Mouse (Mus musculus) frontal cortex, postnatal 10 days (tissue): ENCODE data around the gene Hadhb.
"Not testable (repeated sequence)": the region's sequence is repeated elsewhere in the genome, so short reads cannot be mapped to it uniquely, and the experiment has no call there.

Experiments
- DNase-seq, 2 experiments: peaks; one replicate each; pipeline ENCODE4 v3.0.0; 2022; ENCODE audit warnings: low spot score in 2 of 2, mixed read lengths in 1 of 2

Hadhb gene

DNA sequence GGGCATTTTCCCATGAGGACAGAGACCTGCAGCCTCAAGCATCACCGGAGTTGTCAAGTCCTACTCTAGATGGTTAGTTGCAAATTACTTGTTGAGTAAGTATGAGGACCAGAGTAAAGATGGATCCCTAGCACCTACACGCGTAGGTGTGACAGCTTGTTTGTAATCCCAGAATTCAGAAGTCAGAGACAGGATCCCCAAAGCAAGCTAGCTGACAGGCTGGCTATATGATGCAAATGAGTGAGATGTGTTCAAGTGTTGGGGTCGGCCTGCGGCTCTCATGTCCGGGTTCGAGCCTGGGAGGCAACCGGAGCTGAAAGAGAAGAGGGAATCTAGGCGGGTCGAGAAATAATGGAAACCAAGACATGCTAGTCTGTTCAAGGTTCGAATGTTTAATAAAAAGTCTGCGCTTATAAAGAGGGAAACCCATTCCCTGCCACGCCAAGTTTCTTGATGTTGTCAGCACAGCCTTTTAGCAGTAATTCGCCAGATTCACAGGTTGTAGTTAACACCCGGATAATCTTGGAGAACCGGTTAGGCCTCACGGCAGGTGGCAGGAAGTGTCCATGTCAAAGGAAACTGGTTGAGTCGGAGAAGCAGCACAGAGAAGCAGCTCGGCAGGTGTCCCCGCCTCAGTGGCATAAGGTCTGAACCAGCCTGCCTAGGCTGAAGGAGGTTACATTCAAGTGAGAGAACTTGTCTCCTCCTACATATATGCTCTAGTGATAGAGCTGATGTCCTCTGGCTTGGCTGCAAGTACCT lies 18.1 kb downstream of the Hadhb start:
- no peak for DNase-seq

DNA sequence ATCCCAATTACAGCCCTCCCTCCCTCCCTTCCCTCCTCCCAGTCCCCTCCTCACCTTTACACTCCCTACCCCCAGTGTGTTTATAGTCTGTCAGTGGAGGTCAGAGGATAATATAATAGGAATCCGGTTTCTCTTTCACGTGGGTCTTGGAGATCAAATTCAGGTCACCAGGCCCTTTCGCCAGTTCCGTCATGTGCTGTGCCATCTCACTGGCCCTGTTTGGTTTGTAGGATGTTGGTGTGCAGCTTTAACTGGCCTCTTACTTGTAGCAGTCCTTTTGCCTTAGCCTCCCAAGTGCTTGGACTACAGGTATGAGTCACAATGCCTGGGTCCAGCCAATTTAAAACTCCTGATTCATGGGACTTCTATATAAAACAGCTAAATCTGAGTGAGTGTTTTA lies 20.8 kb downstream of the Hadhb start:
- no peak for DNase-seq

DNA sequence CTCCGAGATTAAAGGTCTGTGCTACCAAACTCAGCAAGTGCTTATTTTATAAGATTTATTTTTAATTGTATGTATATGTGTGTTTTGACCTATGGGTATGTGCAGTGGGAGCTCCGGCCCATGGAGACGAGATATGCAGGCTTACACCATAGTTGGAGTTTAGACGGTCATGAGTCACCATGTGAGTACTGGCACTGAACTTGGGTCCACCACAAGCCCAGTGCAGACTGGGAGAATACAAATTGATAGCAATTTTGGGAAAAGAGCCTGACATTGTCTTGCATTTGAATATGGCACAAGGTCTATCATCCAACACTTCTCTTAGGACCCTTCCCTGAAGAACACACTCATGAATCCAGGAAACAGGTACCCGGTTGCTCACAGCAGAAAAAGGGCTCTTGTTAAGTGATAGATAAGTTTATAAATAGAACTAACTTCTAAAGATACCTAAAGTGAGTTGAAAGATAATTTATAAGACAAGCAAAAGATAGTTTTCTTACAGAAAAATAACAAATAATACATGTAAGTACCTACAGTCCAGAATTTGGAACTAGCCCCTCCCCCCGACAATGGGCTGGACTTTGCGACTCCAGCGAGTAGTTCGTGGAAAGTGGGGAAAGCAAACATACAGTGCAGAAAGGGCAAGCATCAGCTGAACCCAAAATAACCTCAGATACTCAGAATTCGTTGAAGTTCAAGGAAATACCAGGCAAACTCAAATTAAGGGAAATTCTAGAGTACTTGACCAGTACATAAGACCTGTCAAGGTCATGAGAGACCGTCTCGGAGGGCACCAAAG lies 32.8 kb downstream of the Hadhb start:
- no peak for DNase-seq

DNA sequence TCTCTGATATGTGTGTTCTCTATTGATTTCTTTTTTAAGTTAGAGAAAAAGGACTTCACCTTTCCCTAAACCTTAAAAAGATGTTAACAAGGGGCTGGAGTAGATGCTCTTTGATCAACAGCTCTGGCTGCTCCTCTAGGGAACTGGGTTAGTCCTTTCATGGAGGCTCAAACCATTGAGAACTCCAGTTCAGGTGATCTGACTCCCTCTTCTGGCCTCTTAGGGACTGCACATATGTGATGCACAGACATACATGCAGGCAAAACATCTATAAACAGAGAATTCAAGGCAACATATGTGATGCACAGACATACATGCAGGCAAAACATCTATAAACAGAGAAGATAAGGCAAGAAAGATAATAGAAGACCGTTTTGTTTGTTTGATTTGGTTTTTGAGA lies 37.4 kb downstream of the Hadhb start:
- no peak for DNase-seq

DNA sequence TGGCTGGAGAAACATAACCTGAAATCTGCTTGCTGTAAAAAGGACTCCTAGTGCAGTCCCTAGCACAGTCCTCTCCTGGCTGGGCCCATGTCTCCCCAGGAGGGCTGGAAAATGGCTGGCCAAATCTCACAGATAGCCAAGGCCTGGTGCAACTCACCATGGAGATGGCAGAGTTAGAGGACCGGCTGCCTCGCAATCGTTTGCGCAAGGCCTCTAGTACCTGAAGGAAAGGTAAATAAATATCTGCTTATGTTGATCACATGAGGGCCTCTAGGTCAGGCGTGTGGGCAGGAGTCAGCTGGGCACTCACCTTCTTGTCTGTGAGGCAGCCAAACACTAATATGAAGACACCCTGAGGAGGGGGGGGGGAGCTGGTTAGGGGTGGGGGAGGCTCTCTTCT lies 40.3 kb downstream of the Hadhb start:
- DNase-seq, result no peak

DNA sequence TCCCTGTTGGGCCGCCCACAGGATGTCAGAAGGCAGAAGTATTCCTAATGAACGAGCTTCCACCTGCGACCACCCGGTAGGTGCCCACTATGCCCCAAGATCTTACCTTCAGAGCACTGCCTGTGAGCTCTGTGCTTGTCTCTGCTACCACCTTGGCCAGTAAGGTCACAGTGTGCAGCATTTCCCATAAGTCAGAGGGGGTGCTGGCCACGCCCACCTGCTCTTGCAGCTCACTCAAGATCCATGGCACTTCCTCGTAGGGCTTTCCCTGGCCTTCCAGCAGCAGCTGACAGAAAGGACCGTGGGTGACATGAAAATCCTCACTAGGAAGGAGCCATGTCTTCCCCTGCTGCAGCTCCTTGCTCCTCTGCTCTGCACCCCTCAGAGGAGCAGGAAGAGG lies 43.2 kb downstream of the Hadhb start:
- no peak for DNase-seq

DNA sequence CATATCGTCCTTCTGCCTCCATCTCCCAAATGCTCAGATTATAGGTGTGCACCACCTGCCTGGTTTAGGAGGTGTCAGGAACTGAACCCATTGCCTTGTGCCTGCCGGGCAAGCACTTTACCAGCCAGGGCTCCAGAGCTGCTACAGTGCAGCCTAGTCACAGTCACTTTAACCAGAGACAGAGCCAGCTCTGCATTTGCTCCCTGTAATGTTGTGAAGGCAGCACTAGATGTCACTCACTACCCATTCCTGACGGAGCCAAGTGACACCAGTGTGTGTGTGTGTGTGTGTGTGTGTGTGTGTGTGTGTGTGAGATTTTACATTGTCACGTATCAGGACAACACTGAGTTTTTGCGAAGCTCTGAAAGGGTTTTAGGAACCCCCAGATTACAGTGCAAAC lies 46.5 kb downstream of the Hadhb start:
- peak in 1 of 2 experiments; percentile 43 for DNase-seq

DNA sequence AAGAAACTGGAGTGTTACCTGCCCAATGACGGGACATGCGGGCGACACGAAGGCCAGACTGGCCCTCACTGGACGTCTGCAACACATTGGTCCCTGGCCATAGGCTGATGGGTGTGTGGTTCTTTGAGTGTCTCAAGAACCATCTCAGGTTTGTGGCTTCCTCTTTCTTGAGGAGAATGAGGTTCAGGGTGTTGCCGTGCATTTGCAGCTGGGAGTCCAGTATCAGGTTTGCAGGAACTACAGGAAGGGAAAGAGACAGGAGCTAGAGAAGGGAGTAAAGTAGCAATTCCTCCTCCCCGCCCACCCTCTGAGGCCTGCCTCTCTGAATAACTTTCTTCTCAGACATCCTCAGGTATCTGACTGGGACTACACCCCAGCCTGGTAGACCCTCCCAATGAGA lies 47.2 kb downstream of the Hadhb start:
- no peak for DNase-seq

DNA sequence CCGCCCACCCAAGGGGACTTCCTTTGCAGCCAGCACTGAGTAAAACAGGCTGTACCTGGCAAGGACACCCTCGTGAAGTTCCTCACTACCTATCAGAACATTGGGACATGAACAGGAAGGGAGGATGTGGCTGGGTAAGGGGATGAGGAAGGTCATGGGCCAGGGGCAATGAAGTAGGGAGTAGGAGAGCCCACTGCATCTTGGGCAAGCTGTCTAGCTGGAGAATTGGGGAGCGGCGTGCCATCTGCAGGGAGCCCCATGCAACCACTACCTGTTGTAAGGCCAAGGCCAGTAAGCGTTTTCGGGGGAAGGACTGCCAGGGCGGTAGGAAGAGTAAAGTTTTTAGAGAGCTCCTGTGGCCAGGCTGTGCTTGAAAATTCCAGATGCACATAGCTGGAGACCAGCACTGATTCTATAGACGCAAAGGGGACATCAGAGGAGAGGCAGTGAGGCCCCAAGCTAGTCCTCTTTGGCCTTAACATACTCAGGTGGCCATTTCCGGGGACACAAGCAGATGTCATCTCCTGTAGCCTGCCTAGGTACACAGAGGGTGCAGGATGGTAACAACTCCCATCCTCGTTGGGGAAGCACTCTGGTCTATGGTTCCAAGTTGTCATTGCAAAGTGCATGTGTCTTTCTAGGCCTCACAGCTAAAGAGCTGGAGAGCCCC lies 48.3 kb downstream of the Hadhb start:
- DNase-seq, result no peak

DNA sequence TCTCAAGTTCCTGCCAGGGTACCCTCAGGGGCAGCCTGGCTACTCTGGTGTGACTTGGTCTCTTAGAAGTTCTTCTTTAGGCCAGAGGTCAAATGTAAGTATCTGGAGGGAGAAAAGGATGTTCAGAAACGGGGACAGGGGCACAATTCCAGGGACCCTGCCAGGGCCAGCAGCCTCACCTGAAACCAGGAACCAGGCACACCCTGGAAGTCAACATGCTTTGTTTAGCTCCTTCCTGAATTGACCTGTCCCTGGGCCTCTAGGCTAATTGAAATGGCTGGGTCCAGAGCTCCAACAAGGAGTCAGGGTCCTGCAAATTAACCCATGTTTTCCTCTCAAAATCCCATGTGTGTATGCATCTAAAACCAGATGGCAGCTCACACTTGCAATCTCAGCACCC lies 49.4 kb downstream of the Hadhb start:
- no peak for DNase-seq

DNA sequence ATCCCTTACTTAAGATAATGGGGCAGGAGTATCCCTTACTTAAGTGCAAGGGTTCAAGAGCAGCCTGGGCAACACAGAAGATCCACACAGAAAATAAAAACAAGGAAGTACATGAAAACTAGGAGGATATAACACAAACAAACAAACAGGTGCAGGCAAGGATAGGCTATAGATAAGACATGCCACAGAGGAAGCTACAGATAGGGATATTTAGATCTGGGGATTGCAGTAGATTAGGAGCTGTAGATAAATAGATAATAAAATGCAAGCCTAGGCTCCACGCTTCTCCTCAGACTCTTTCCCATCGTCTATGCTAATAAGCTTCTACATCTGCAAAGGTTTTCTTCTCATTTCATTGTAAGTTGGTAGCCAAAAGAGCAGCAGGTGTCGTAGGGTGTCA lies 50.0 kb downstream of the Hadhb start:
- no peak for DNase-seq

DNA sequence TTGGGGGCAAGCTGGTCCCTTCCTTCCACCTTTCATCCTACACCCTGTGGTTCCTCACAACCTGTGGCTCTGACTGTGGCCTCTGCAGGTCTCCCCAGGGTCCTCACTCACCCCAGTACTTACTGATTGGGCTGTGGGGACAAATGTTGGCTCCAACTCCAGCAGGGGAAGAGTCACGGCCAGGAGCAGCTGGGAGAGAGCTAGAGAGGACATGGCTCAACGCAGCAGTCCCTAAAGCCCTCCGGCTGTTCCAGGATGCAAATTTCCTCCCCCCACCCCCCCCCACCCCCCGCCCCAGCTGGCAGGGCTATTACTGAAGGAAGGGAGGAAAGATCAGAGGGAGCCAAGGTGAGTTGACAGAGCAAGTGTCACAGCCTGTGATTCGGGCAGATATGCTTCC lies 50.4 kb downstream of the Hadhb start, which contains the start of gene Adgrf3:
Gene Adgrf3 (minus strand): TSS at position 230 of the 400 bp plus-strand sequence.
- no peak for DNase-seq

DNA sequence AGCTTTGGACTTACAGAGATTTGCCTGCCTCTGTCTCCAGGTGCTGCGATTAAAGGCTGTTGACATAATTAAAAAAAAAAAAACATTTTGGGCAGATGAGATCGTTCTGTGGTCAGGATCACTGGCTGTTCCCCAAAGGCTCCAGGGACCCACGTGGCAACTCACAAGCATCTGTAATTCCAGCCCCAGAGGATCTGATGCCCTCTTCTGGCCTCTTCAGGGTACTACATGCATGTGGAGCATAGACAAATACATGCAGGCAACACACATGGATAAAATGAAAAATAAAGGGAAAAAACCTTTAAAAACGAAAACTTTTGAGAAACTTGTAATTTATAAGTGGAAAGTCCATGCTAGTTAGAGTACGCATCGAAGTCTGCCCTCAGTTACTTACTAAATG lies 52.2 kb downstream of the Hadhb start:
- no peak for DNase-seq

DNA sequence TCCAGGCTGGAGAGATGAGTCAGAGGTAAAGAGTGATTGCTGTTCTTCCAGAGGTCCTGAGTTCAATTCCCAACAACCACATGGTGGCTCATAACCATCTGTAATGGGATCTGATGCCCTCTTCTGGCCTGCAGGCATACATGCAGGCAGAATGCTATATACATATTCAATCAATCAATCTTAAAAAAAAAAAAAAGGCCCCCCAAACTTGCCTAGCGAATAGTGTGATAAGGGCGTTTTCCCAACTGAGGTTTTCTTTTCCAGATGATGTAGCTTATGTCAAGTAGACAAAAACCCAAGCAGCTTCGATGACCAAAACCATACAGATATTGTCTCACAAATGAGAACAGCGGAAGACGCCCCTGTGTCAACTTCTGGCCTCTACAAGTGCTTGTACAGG lies 55.7 kb downstream of the Hadhb start:
- not testable (repeated sequence) for DNase-seq

DNA sequence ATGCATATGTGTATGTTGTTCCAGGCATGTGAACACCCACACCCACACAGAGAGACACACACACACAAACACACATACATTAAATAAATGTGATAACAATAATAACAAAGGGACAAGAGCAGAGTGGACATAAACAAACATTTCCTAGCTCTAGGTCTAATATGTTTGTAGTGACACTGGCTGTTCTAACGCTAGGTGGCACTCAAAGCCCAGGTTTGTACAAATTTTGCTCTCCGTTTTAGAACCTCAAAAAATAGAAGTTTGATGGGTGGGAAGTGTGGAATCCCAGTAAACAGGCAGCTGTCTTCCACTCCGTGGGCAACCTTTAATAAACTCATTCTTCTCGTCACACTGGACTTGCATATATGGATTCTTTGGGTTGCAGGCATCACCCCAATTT lies 59.8 kb downstream of the Hadhb start:
- peak in 1 of 2 experiments; percentile 53 for DNase-seq

DNA sequence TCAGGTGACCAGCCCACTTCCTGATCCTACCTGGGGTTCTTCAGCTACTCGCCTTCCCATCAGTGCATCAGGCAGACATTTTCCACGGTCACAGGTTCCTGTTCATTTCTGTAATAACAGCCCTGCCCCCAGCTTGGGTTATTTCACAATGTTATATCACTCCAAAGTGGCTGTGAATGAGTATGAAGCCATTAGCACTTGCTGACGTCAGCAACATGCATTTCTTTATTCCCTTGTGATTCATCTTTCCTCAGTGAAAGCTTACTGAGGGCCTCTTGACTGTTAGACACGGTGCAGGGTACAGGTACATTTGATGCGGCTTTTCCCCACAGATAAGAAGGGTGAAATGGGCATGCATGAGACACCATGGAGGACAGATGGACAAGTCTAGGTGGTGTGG lies 60.9 kb downstream of the Hadhb start:
- no peak for DNase-seq

DNA sequence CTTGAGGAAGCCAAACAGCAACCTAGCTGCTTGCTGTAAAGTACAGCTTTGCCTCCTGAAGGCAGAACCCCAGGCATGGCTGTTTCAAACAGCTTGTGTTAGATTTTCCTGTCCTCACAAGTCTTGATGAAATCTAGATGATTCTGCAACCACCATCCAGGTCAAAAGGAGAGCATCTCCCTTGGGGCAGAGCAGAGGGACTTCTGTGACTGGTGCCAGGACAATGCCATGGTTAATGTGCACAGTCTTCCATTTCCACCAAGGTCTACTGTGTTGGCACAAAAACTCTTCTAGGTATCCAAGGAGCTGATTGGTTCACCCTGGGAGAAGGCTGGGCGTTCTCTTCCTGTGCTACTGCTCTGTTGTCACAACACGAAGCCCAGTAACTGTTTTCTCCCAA lies 64.7 kb downstream of the Hadhb start:
- no peak for DNase-seq

DNA sequence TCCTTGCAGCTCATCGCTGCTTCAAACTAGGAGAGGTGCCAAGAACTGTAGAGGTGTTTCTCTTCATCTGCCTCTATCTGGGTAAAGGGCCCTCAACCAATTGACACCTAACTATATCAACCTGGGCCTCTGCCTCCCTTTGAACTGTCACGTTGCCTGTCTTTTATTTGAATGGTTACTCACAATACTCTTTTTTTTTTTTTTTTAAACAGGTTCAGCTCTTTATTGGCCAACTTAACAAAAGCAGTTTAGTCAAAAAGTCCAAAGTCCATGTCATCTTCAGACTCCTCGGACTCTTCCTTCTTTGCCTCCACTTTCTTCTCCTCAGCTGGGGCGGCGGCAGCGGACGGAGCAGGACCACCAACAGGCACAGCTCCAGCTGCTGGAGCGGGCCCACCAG lies 65.6 kb downstream of the Hadhb start:
- no peak for DNase-seq

DNA sequence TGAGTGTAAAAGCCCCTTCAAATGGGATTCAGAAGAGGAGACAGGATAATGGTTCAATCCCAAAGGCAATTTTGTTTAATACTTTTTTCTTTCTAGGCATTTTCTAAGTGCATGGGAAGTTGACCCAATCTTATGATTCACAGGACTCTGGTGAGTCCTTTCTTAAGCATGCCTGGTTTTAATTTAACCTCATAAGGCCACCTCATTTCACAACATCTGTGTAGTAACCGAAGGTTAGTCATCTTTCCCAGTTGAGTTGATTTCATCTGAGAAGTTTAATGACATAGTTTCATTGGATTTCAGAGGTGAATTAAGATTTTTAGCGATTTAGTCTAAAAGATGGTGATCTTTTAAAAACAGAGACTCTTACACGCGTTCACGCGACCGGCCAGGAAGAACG lies 67.6 kb downstream of the Hadhb start:
- no peak for DNase-seq

DNA sequence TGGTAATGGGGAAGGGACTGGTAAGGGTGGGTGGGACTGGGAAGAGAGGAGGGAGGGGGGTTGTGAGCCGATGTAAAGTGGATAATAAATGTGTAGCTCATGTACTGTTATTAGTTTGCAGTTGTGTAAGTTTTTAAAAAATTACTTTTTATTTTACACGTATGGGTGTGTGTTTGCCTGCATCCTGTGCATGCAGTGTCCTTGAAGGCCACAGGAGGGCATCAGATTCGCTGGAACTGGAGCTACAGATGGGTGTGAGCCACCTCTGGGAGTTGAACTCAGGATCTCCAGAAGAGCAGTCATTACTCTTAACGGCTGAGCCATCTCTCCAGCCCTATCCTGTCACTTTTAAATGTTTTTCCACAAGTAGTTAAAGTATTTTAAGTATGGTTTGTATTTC lies 75.9 kb downstream of the Hadhb start:
- peak; percentile 20 to 27 for DNase-seq

DNA sequence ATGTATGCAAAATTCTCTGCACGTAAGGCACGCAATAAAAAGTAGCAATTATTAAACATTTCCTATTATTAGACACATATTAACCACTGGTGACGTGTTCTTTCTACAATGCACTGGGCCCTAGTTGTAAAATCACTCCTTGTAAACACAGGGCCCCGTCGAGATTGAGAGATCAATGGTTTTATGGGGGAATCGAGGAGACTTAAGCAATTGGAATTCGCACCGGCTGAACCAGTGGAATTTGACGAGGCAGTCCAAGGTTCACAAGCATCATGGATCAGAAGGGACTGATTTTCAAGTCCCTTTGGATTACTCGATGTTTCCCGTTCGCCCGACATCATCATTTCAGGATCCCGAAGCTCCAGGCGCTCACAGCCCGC lies 76.8 kb downstream of the Hadhb start:
- DNase-seq, result no peak

DNA sequence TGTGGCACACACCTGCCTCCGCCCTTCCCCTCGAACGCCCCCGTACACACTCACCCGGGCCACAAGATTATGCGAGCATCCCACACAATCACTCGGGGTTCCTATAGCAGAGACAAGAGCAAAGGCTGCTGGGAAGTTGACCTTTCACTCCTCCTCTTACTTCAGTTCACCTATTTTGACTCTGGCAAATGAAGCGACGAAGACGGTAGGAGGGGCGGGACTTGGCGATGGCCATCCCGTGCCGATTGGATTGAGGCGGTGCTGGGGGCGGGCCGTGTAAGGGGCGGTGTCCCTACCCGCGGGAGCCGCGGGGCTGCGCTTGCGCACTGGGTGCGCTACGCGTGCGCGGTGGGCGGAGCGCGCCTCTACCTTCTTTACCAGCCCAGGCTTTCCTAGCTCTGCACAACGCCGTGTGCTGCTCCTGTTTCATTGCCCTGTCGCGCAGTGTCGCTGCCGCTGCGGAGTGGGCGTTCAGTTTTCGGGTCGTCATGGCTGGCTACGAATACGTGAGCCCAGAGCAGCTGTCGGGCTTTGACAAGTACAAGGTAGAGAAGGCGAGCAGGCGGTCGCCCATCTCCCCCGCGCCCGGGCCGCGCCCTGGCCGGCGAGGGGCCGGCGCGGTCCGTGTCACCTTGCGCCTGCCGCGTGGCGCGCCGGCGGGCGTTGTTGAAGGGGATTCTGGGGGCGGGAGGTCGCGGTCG lies 77.4 kb downstream of the Hadhb start, which contains the start of gene Selenoi:
Gene Selenoi (plus strand): TSS at position 311 of the 701 bp plus-strand sequence.
- peak; percentile 98 to 99 for DNase-seq
